Mouse (Mus musculus) myocyte (in vitro differentiated cells): ENCODE measurements around the gene Kcnb1.

Source experiments
- CEBPB ChIP-seq: IDR thresholded peaks from 2 replicates; pipeline ENCODE4 v1.6.1; 2011; ENCODE audit warnings: mild to moderate bottlenecking, moderate library complexity; ENCODE audit not compliant: poor library complexity, insufficient read depth, severe bottlenecking
- E2F4 ChIP-seq: IDR thresholded peaks from one replicate; pipeline ENCODE4 v1.6.1; 2011; ENCODE audit warnings: mild to moderate bottlenecking, control low read depth, moderate library complexity; ENCODE audit not compliant: insufficient read depth
- MAX ChIP-seq: IDR thresholded peaks from one replicate; pipeline ENCODE4 v1.6.1; 2011; ENCODE audit warnings: low read depth, mild to moderate bottlenecking, control low read depth
- MYOG ChIP-seq, 3 experiments: IDR thresholded peaks; one replicate each; pipeline ENCODE4 v1.6.1; 2011; ENCODE audit warnings: control low read depth in 2 of 3, low read depth in 2 of 3, mild to moderate bottlenecking in 2 of 3; ENCODE audit not compliant: insufficient read length in 2 of 3, control insufficient read depth in 1 of 3, insufficient read depth in 1 of 3
- POLR2A ChIP-seq: IDR thresholded peaks from one replicate; pipeline ENCODE4 v1.6.1; 2011; ENCODE audit warnings: low read depth, mild to moderate bottlenecking, control low read depth, moderate library complexity; ENCODE audit not compliant: insufficient read length
- POLR2AphosphoS2 ChIP-seq: IDR thresholded peaks from one replicate; pipeline ENCODE4 v1.6.1; 2011; ENCODE audit warnings: low read depth, control low read depth; ENCODE audit not compliant: insufficient read length
- REST ChIP-seq: IDR thresholded peaks from one replicate; pipeline ENCODE4 v1.6.1; 2011; ENCODE audit warnings: mild to moderate bottlenecking, control low read depth, moderate library complexity; ENCODE audit not compliant: insufficient read depth, insufficient read length
- TCF12 ChIP-seq: IDR thresholded peaks from one replicate; pipeline ENCODE4 v1.6.1; 2011; ENCODE audit warnings: mild to moderate bottlenecking, control low read depth; ENCODE audit not compliant: poor library complexity, insufficient read depth, severe bottlenecking
- TCF3 ChIP-seq: IDR thresholded peaks from one replicate; pipeline ENCODE4 v1.6.1; 2011; ENCODE audit warnings: low read depth, control low read depth; ENCODE audit not compliant: insufficient read length
- USF1 ChIP-seq: IDR thresholded peaks from one replicate; pipeline ENCODE4 v1.6.1; 2011; ENCODE audit warnings: low read depth, mild to moderate bottlenecking, control low read depth, moderate library complexity

GRCm38 (mm10) chr2:167066031-167066430, 123.9 kb downstream of the Kcnb1 start:
- TF ChIP-seq POLR2AphosphoS2 (no peak), POLR2A (no peak), TCF12 (no peak), USF1 (no peak), E2F4 (no peak), MAX (no peak), MYOG (IDR thresholded peaks at IDR 0.05; ENCODE audit: control insufficient read depth in 1 of 3, insufficient read depth in 1 of 3, insufficient read length in 2 of 3, low read depth in 2 of 3) (no peak), CEBPB (no peak), REST (no peak), TCF3 (no peak)
